Mouse (Mus musculus): ENCODE measurements around the gene Ugt1a10.

Gene Ugt1a10

DNA sequence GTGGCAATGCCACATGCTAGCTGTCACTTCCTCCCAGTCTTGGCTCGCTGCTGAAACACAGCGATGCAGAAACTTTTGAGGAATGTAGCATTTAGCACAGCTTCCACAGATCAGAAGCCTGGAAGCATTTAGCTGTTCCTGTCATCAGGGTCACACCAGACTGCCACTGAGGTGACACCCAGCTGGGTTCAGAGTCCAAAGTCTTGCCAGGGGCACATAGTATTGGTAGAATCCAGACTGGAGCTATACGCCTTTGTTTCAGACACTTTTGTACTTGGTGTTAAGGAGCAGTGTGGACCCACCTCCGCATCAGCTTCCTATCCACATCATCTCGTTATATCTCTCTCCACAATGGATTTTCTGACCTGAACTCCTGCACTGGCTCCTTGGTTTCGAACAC lies 198.4 kb downstream of the Ugt1a10 start:
- no peak for DNase-seq (ENCODE audit: low spot score in 2 of 2)

DNA sequence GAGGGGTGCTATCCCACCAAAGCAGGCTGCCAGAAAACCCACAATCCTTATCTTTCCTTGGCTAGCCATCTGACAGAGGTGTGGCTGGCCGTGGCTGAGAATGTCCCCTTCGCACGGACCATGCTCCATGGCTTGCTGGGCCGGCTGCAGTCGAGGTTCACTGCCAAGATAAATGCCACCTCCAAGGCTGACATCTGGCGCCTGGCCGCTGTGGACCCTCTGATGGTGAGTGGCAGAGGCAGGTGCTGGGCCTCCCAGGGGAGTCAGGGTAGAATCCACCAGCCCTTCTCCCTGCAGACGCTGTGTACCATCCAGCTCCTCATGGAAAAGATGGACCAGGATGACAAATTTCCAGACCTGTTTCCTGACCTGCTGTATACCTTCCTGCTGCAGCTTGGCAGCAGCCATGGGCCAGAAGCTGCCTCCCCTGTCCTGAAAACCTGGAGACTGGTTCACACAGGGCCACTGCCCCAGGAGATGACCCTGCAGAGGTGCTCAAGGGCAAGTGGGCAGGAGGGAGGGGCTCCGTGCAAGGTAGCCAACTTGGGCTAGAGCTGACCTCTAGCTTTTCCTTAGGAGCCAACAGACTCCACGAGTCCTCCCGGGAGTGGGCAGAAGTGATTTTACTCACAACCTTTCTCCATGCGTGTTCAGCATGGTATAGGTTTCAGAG lies 199.7 kb downstream of the Ugt1a10 start:
- no peak for DNase-seq (ENCODE audit: low spot score in 2 of 2)

DNA sequence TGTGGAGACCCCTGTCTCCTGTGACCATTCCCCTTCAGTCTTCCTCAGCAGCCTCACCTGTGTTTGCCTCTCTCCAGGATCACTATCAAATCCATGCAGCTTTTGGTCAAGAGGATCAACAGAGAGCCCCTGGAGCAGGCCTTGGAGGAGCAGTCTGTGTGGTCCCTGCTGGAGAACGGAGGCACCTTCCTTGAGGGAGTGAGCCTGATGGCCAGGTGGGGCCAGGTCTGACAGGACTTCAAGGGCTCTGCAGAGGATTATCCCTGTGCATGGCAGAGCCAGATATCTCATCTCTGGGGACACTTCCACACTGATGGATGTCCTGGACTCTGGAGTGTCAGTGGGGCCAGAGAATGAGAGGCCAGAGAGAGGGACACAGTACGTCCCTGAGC lies 200.3 kb downstream of the Ugt1a10 start:
- no peak for DNase-seq (ENCODE audit: low spot score in 2 of 2)

DNA sequence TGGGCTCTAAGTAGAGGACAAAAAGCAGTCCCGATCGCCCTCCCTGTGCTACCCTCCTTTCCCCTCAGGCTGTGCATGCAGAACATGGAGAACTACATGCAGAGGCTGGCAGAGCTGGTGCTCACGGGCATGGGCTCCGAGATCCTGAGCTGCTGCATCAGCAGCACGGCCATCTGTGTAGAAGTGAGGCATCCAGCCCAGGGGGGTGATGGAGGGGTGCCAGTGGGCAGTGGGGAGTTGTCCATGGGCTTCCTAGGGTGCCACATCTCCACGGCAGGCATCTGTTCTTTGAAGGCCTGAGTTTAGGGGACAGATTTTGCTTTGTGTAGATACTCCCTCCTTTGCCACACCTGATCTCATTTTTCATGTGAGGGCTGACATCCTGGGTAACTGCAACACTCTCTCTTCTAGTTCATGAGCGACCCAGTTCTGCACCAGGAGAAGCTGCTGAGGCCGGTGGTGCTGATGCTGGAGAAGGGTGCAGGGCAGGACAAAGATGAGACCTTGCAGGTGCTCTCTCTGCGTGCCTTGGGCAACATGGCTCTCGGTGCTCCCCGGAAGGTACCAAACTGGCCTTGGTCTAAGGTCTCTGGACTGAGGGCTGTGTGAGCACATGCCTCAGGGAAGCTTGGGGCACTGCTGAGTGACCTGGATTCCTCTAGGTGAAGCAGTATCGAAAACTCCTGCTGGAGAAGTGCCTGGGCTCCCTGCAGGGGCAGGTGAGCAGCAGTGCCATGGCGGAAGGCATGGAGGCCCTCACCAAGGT lies 201.0 kb downstream of the Ugt1a10 start:
- DNase-seq (ENCODE audit: low spot score in 2 of 2), result peak in 1 of 2 experiments; percentile 40

DNA sequence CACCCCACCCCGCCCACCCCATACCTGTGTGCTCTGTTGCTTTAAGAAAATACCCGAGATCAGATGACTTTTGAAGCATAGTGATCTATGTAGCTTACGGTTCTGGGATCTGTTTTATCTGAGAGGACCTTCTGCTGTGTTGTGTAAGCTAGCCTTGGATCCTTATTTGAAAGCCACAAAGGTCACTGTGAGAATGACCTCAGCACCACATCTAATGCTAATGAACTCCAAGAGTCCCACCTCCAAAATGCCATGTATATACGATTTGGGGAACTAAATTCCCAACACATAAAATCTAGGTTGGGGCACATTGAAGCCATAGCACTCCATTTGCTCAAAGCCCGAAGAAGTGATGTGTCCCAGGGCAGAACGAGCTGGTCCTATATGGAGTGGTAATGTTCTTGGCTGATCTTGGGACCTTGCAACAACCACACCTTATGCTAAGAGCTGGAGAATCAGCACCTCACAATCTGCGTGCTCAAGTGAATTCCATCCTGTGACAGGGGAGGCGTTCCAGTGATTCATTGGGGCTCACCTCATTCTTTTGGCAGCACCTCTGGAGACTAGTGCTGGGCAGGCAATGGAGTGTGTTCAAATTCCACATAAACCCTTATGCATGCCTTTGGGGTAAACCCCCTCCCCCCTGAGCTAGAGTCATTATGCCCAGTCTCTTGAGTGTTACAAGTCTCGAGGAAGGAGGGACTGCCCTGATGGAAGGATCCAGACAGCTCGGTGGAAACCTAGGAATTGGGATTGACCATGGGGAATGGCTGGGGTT lies 201.9 kb downstream of the Ugt1a10 start:
- no peak for DNase-seq (ENCODE audit: low spot score in 2 of 2)

DNA sequence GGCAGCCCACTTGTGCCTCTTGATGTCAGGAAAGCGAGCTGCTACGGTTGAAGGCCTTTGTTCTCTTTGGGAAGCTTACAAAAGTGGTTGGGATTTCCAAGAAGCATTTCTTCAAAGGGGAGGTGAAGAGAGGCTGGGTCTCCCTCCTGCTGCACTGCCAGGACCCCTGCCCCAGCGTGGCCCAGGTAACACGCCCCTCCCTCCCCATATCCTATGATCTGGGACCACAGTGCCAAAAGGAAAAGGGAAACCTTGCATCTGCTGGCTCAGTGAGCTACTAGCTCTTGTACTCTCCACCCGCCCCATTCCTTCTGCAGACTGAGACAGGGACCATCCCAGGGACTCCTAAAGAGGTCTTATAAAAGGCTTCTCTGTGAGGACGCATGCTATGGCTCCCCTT lies 202.5 kb downstream of the Ugt1a10 start:
- DNase-seq (ENCODE audit: low spot score in 2 of 2), result no peak

DNA sequence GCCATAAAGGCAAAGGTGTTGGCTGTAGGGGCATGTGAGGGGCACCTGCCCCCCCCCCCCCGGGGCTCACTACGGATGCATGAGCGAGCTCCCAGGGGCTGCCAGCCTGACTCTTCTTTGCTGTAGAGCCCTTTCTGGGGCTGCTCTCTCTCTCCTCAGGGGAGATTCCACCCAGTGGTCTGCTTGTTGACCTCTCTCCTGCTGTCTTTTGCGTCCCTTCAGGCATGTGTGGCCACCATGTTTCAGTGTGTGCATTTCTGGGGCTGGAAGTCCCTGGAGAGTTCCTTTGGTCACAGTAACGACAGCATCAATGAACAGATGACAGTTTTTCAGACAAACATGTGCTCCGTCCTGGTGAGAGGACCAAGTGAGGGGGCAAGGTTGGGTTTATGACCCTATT lies 203.2 kb downstream of the Ugt1a10 start:
- DNase-seq (ENCODE audit: low spot score in 2 of 2), result no peak

DNA sequence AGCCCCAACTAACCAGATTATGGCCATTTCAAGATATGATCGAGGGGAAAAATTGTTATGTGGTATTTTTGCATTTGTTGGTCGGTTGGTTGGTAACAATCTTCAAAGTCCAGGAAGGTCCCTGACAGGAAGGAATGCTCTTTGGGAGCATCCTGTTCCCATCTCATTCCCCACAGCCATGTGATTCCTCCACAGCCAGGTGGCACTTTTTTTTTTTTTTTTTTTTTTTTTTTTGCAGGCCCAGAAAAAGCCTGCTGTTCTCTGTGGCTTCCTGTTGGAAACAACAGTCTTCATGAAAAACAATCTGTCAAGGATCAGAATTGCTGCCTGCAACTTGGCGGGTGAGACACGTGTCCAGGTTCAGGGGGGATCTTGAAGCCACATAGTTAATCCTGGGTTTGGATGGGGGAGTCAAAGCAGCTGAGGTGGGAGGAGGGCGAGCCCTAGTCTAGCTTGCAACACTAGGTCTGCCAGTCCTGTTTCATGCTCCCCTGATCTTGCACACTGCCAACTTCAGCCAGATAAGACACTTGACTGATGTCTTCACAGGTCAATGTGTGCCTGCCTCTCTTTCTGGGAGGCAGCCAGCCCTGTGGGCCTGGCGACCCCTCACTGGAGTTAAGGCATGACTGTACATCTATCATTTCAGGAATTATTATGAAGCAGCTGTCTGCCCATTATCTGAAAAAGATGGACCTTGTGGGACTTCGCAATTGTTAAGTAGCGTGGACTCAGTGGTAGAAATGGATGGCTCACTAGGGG lies 203.9 kb downstream of the Ugt1a10 start:
- DNase-seq (ENCODE audit: low spot score in 2 of 2), result no peak

DNA sequence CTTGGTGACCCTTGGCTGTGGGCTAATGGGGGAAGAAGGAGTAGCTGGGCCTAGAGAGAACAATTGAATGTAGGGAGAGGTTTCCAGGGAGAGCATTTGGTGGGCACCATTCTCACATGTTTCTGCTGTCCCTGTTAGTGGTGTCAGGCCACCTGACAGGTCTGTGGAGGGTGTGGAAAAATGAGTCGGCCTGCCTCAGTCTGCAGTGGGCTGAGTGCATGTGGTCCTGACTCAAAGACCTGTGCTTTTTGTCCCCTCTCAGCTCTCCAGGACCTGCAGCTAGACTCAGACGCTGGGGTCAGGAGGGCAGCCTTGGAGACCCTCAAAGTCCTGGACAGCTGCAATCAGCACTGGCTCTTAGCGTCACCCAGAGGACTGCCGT lies 204.4 kb downstream of the Ugt1a10 start:
- DNase-seq (ENCODE audit: low spot score in 2 of 2), result no peak

DNA sequence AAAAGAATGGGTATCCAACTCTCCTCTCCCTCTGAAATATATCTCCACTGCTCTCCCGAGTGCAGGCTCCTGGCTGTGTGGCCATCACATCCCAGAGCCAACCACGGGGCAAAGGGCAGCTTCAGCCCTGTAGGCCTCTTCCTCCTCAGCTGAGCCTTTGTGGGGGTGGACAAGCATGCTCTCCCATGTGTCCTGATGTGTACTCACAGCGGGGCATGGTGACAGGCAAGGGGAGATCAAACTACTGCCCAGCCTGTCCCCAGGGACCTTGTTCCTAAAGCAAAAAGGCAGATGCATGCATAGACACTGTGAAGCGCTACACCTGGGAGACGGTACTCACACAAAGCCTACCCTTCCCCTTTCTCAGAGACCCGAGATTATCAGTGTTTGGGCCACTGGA lies 204.9 kb downstream of the Ugt1a10 start:
- DNase-seq (ENCODE audit: low spot score in 2 of 2), result peak; percentile 58 to 87

DNA sequence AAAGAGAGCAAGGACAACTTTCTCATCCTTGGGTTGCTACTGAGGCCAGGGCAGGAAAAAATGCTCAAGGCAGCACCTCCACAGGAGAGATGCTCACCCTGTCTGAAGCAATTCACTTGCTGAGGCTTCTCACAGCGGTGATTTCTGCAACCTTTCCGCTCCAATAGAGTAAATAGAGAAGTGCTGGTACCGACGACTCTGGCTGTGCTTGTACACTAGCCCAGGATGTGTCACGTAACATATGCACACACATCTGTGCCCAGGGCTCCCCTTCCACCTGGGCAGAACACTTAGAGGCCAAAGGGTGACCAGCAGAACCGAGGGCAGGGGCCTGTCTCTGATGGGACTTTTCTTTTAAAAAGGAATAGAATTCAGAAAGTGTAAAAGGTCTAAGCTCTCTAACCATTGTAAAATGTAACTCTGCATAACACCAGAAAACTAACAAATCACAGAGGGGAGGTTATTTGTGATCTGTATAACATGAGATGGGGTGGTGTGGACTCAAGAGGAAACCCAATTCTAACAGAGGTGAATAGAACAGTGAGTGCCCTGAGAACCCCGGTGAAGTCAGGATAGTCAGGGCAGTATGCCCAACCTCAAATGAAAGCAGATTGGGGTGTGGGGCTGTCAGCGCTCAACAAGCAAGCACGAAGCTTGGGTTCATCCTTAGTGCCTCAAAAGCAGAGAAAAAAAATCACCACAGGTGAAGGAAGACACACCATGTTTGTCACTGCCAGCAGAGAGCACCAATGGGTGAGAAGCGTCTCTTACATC lies 205.6 kb downstream of the Ugt1a10 start:
- DNase-seq (ENCODE audit: low spot score in 2 of 2), result no peak

DNA sequence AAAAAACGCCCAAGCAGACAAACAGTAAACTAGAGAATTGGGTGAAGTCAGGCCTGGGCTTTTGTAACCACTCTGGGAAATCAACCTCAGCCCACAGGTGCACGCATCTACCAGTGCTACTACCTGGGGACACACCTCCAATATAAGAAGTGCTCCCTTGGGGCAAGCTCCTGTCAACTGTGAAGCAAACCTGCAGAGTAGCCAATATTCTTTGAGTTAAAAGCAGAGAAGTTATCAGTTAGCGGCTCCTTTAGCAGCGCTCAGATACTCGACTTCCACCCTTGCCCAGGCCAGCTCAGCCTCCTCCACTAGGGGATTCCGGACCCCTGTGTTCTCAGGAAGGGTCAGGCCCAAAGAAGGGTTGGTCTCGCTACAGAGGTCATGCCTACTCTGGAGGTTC lies 206.5 kb downstream of the Ugt1a10 start:
- DNase-seq (ENCODE audit: low spot score in 2 of 2), result no peak

DNA sequence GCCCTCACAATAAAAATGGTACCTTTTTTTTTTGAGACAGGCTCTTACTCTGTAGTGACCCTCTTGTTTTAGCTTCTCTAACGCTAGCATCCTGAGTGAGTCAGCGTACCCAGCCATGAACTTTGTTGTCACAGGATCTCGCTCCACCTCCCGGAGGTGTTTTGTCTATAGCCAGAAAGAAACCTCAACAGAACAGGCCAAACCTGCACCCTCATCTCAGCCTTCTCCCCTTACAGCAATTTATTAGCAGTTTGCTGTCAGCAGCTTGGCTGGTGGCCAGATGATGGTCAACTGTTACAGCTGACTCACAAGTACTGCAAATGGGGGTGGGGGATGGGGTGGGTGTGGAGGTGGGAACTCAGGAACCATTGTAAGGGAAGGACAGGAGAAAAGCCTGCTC lies 207.1 kb downstream of the Ugt1a10 start:
- no peak for DNase-seq (ENCODE audit: low spot score in 2 of 2)

DNA sequence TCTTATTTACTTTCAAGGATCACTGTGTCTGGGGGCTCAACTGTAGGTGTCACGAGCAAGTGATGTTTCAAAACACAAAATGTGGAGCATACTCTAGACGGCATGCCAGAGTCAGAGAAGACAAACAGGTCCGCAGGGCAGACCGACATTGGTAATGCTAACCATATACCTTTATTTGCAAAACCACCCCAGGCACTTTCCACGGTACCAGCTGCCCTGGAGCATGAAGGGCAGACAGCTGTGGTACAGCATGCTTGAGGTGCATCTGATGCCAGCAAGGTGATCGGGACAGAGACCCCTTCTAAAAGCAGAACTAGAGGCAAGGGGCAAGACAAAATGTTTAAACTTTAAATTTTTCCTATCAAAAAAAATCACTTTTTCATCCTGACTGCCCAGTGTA lies 207.8 kb downstream of the Ugt1a10 start:
- no peak for DNase-seq (ENCODE audit: low spot score in 2 of 2)

DNA sequence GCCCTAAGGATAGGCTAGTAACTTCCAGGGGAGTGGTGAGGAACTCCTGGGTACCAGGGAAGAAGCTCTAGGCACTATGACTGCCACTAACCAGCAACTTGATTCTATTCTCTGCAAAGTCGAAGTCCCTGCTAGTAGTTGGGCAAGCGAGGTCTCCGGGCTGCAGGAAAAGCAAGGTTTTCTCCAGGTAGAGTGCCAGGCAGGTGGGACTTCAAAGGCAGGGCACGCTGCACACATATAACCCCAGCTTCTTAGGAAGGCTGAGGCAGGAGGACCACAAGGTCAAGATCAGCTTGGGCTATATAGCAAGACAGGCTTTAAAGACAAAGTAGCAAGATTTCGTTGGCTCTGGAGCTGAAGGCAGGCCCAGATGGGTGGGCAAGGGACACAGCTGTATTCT lies 208.6 kb downstream of the Ugt1a10 start:
- no peak for DNase-seq (ENCODE audit: low spot score in 2 of 2)

DNA sequence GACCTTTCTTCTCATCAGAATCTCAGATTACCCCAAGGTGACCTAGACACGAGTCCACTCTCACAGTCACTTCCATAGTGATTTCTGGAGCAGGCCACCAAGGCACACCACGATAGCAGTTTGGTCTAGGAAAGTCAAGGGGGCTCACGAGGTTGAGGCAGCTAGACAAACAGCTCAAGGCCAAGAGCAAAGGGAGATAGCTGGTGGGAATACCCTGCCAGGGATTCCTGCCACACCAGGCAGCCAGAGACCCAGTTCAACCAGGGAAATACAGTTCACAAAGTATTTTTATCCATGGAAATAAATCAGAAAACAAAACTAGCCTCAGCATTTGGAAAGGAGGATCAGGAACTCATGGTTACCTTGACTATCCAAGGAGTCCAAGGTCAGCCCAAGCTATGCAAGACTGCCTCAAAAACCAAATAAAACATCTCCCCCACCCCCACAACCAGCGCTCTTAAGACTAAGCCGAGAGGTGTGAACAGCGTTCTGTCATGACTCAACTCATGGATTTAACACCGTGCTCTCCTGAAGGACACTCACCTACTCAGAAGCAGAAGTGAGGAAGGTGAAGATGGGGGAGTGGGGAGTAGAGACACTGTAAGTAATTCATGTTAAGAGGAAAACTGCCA lies 209.2 kb downstream of the Ugt1a10 start:
- DNase-seq (ENCODE audit: low spot score in 2 of 2), result no peak

DNA sequence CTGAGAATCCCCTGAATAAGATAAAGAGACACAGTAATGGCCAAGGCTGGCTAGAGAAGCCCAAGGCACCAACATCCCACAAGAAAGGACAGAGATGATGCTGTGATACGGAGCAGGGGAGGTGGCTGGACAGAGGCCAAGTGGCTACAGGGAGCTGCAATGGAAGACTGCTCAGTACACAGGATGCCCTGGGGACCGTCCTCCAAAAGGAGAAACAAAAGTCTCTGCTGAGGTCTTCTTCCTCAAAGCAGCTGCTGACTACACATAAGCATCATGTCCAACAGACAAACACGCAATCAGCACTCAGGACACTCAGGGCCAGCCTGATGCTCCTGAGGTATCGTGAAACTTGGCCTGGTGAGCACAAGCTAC lies 209.7 kb downstream of the Ugt1a10 start:
- DNase-seq (ENCODE audit: low spot score in 2 of 2), result no peak

DNA sequence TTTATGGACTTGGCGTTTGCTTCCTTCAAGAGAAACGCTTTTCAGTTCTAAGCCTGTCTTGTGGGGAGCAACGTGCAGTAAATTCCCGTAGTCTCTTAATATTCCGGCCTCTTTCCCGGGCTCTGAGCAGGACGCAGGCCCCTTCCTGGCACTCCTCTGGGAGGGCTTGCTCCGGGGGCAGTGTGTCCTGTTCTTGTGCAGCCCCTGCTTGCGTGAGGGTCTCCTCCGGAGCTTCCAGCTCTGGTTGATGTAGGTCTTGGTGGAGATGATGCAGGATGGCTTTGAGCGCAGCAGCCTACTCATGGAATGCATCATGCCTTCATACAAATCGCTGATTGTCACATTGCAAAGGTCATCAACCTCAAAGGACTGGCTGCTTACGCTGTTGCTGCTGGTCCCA lies 210.9 kb downstream of the Ugt1a10 start:
- DNase-seq (ENCODE audit: low spot score in 2 of 2), result no peak

DNA sequence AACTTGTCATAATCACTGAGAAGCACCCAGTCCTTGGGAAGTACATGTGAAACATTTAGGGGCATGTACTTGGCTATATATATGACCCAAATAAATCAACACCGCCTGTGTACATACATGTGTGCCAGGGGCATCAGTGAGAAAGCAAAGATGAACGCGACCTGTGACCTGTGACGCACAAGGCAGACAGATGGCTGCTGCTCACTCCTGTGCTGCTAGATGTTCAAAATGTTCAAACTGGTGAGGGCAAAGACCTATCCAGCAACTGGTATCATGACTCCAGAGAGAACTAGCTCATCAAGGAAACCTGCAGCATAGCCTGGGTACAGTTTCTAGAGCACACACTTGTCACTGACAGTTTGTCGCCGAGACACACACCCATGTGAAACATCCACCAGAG lies 212.3 kb downstream of the Ugt1a10 start:
- DNase-seq (ENCODE audit: low spot score in 2 of 2), result no peak

DNA sequence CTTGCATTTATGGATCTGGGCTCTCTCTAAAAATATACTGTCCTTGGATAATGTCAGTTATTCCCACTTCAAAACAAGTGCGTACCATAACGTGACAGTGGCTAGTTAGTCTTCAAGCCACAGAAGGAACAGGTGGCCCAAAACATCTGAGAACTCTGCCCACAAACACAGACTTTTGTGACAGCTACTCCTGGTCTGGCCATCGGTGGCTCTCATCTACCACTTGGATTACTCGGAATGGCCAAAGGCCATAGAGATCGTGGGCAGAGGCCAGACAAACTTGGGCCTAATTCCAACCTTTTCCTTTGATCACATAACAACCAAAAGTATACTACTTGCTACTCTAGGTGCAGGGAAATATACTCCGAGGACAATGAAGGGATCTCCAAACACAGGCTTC lies 212.9 kb downstream of the Ugt1a10 start:
- DNase-seq (ENCODE audit: low spot score in 2 of 2), result no peak
